Mouse (Mus musculus): ENCODE measurements around the gene Akap9.

GRCm38 (mm10) chr5:4019377-4019776 lies 91.5 kb downstream of the Akap9 start:
- no peak for TF ChIP-seq GATA1 (IDR thresholded peaks at IDR 0.05; ENCODE audit: borderline replicate concordance, low read length)
- no peak for TF ChIP-seq FLI1 (IDR thresholded peaks at IDR 0.05; ENCODE audit: low read length)

Data from megakaryocyte, embryonic 14.5 days (primary cell).